Mouse (Mus musculus) stomach, embryonic 16.5 days (tissue): ENCODE measurements around the gene Lrrc74b. TPM values are rescaled to one million over a fixed set of nuclear protein-coding genes. Genes with fewer than 3 reads are reported as not detected.
A peak's percentile ranks its signal among the peaks of the same experiment; 100 is the strongest.
"Not testable (repeated sequence)": the region's sequence is repeated elsewhere in the genome, so short reads cannot be mapped to it uniquely, and the experiment has no call there.

Source experiments
- ATAC-seq: fragments of 200-750 bp; cut with Nextera tagmentation; 2 replicates; pipeline ENCODE4 v1.8.0; 2017; ENCODE audit warnings: moderate number of reproducible peaks, moderate TSS enrichment; ENCODE audit not compliant: insufficient read depth, low FRiP score
- H3K27ac ChIP-seq: fragments of 300-500 bp; sonication (generic); 2 replicates; pipeline ENCODE4 v1.5.1; 2014; ENCODE audit warnings: low read length
- H3K27me3 ChIP-seq: fragments of 300-500 bp; sonication (generic); 2 replicates; pipeline ENCODE4 v1.6.1; 2014; ENCODE audit warnings: low read length, control low read depth, mixed read lengths; ENCODE audit not compliant: control insufficient read depth, insufficient read depth
- H3K36me3 ChIP-seq: fragments of 300-500 bp; sonication (generic); 2 replicates; pipeline ENCODE4 v1.6.1; 2014; ENCODE audit warnings: low read length; ENCODE audit not compliant: control insufficient read depth, insufficient read depth
- H3K4me1 ChIP-seq: fragments of 300-500 bp; sonication (generic); 2 replicates; pipeline ENCODE4 v1.6.1; 2014; ENCODE audit warnings: low read length, control low read depth, mixed read lengths; ENCODE audit not compliant: control insufficient read depth, insufficient read depth
- H3K4me2 ChIP-seq: fragments of 300-500 bp; sonication (generic); 2 replicates; pipeline ENCODE4 v1.6.1; 2014; ENCODE audit warnings: low read depth, low read length, mixed read lengths
- H3K4me3 ChIP-seq: fragments of 300-500 bp; sonication (generic); replicated peaks from 2 replicates; pipeline ENCODE4 v1.5.1; 2014; ENCODE audit warnings: mild to moderate bottlenecking, low read length
- H3K9ac ChIP-seq: fragments of 300-500 bp; sonication (generic); 2 replicates; pipeline ENCODE4 v1.6.1; 2014; ENCODE audit warnings: low read length
- H3K9me3 ChIP-seq: fragments of 300-500 bp; sonication (generic); replicated peaks from 2 replicates; pipeline ENCODE4 v1.6.1; 2016; ENCODE audit warnings: low read length, control low read depth; ENCODE audit not compliant: control insufficient read depth
- WGBS: fragments of 180-500 bp; shearing (Covaris S2); extraction: QIAGEN DNeasy Blood & Tissue Kit; methylation state at CpG from one replicate; pipeline ENCODE4 v1.1.7; 2014; 5-methylcytosine and 5-hydroxymethylcytosine counted together
- polyA plus RNA-seq: library from polyadenylated mRNA; unstranded; fragments of >200 nt; fragmentation: Nextera tagmentation; extraction: Ambion mirVana; gene quantifications from 2 replicates; pipeline ENCODE4 v1.2.1, GENCODE M21; 2015

Lrrc74b gene
- polyA plus RNA-seq, 1 experiment from 2014 or later = 0.34 TPM

DNA sequence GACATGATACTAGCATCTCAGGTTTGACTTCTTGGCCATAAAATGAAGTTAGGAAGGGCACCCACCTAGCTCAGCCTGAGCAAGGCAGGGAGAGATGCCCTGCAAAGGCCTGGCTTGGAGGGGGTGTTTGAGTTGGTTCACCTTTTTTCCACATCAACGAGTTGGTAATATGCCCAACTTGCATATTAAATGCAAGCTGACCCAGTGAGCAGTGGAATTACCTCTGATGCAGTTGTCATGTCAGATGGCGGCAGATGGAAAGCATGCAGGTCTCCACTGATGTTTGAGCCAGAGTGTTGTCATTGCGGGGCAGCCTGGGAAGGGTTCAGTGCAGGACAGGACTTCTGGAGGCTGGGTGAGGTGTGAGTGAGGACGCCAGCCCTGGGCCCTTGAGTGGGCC is 49.6 kb downstream of the Lrrc74b start:
- no peak for ATAC-seq

DNA sequence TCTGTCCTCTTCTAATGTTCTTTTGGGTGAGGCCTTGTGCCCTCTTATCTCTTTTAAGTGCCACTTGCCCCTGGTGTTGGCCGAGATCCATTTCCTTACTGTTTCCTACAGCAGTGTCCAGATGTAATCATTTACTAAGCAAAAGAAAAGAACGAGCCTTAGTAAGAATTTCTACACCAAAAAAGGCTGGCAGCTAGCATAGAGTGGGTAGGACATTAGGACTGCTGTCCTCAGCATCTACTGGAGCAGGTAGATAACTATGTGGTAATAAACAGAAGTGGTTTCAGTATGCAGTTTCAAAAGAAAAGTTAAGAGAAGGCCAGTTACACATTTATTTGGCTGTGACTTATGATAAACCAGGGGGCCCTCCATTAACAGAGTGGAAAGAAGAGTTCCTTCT is 50.4 kb downstream of the Lrrc74b start:
- Histone ChIP-seq H3K4me3 (no peak overlapping the region), H3K4me2 (no peak overlapping the region), H3K9ac (no peak overlapping the region), H3K27ac (no peak overlapping the region), H3K4me1 (peaks cover 11% of the 10 kb centered on the region), H3K27me3 (no peaks in the 10 kb centered on the region), H3K36me3 (peaks cover 12% of the 10 kb centered on the region; the same call in 1 of the 2 replicates), H3K9me3 (no peaks in the 10 kb centered on the region)
- no peak for ATAC-seq
- 65% methylated on average over 2 of the region's 2 CpGs for WGBS

More for the DNA sequence above, 49.6 kb downstream of the Lrrc74b start:
- Histone ChIP-seq H3K4me3 (no peak overlapping the region), H3K4me2 (no peak overlapping the region), H3K9ac (no peak overlapping the region), H3K27me3 (no peaks in the 10 kb centered on the region), H3K9me3 (no peaks in the 10 kb centered on the region), H3K4me1 (peaks cover 11% of the 10 kb centered on the region), H3K27ac (no peak overlapping the region), H3K36me3 (peaks cover 12% of the 10 kb centered on the region; the same call in 1 of the 2 replicates)
- 91% methylated on average over 4 of the region's 4 CpGs for WGBS

DNA sequence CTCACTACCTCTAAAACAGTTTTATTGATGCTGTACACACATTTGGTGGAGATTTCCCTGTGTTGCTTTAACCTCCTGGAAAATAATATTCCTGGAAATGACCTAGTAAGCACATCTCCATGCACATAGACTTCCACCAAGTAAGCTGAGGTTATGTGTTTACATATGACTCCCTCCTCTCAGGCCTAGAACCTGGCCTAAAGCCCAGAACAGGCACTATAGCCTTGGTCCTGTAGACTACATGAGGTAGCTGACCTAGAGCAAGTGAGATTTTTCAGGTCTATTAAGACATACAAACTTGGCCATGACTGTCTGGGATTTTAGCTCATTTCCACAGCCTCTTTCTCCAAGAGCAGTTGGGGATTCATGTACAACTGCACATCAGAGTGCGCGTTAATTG is 50.9 kb downstream of the Lrrc74b start:
- ATAC-seq = no peak
- Histone ChIP-seq H3K27ac (no peak overlapping the region), H3K4me3 (peak overlapping the region; percentile 88; the same call in 1 of the 2 replicates), H3K4me2 (peak overlapping the region; percentile 82), H3K27me3 (no peaks in the 10 kb centered on the region), H3K36me3 (peaks cover 12% of the 10 kb centered on the region; the same call in 1 of the 2 replicates), H3K9me3 (no peaks in the 10 kb centered on the region), H3K9ac (peak overlapping the region; percentile 91), H3K4me1 (peaks cover 11% of the 10 kb centered on the region)
- 98% methylated on average over 2 of the region's 2 CpGs for WGBS

DNA sequence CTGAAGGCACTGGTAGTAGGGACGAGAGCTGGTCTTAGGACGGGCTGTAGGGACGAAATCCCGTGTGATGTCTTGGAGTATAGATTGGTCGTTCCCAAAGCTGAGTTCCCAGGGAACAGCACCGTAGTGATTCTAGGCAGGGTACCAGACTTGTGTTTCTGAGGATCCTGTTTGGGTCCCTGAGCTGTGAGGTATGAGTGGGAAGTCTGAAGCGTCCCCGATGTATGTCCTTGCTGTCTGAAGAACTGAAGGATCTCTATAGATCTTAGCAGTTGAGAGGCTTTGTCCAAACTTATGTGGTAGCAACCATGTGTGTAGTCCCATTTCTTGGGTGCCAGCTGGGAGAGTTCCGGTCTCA is 51.8 kb downstream of the Lrrc74b start:
- H3K27ac ChIP-seq = peak overlapping the region; percentile 96; the same call in 1 of the 2 replicates
- H3K4me2 ChIP-seq = peak overlapping the region; percentile 82
- peak overlapping the region; percentile 88 for H3K4me3 ChIP-seq
- H3K9me3 ChIP-seq = no peaks in the 10 kb centered on the region
- ATAC-seq = no peak
- peak overlapping the region; percentile 91 for H3K9ac ChIP-seq
- H3K27me3 ChIP-seq = no peaks in the 10 kb centered on the region
- peaks cover 11% of the 10 kb centered on the region for H3K4me1 ChIP-seq
- WGBS = 7% methylated on average over 9 of the region's 9 CpGs
- H3K36me3 ChIP-seq = peaks cover 12% of the 10 kb centered on the region; the same call in 1 of the 2 replicates

DNA sequence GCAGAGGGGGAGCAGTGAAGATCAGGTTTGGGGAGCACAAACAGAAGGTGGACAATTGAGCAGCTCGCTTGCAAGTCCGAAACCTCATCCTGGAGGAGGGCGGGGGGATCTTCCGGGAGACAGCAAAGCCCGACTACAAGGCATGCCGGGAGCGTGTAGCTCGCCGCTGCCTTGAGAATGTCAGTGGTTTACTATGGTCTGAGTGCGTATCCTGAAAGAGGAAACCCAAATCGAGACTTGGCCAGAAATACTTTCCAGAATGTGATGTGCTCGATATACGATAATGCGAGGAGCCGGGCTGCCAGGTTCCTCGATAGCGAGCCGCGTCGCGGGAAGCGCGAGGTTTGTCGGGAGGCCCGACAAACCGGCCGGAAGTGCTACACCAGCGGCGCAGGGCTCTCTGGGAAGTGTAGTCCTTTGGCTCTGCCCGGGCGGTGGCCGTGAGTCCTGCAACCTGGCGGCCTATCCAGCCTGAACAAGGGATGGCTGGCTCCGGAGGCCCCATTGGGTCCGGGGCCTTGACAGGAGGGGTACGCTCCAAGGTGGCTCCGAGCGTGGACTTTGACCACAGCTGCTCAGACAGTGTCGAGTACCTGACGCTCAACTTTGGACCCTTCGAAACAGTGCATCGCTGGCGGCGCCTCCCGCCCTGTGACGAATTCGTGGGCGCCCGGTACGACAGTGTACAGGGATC is 52.4 kb downstream of the Lrrc74b start, which contains the start of gene Lztr1:
Gene Lztr1 (plus strand): TSS at position 143 of the 694 bp plus-strand sequence.
- under 1% methylated on average over 50 of the region's 50 CpGs for WGBS

DNA sequence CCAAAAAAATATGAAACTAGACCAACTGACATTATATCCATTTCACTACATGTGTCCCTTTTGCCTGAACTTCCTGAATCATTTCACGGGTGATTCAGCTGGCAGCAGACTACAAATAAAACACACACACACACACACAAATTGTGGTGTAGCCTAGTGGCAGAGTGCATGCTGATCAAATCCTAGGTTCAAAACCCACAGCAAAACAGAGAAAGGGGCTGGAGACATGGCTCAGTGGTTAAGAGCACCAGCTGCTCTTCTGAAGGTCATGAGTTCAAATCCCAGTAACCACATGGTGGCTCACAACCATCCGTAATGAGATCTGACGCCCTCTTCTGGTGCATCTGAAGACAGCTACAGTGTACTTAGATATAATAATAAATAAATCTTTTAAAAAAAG is 53.0 kb downstream of the Lrrc74b start:
- 37% methylated on average over 2 of the region's 3 CpGs for WGBS
- Histone ChIP-seq H3K4me3 (peak overlapping the region; percentile 88), H3K27ac (peak overlapping the region; percentile 96), H3K4me2 (peak overlapping the region; percentile 77), H3K4me1 (peaks cover 11% of the 10 kb centered on the region), H3K9ac (peak overlapping the region; percentile 91)
- not testable (repeated sequence) for H3K9me3 ChIP-seq, H3K27me3 ChIP-seq, H3K36me3 ChIP-seq, ATAC-seq

More for the DNA sequence above, 52.4 kb downstream of the Lrrc74b start, which contains the start of gene Lztr1:
- peak within 1 kb of the TSS; percentile 88 for H3K4me3 ChIP-seq
- H3K27ac ChIP-seq = peak within 1 kb of the TSS; percentile 96
- peak within 1 kb of the TSS; percentile 91 for H3K9ac ChIP-seq
- H3K36me3 ChIP-seq = peaks cover 9% of the 10 kb centered on the region; the same call in 1 of the 2 replicates
- H3K9me3 ChIP-seq = no peaks in the 10 kb centered on the region
- peaks cover 11% of the 10 kb centered on the region for H3K4me1 ChIP-seq
- ATAC-seq = peak; percentile 95
- H3K4me2 ChIP-seq = peak within 1 kb of the TSS; percentile 82
- no peaks in the 10 kb centered on the region for H3K27me3 ChIP-seq

DNA sequence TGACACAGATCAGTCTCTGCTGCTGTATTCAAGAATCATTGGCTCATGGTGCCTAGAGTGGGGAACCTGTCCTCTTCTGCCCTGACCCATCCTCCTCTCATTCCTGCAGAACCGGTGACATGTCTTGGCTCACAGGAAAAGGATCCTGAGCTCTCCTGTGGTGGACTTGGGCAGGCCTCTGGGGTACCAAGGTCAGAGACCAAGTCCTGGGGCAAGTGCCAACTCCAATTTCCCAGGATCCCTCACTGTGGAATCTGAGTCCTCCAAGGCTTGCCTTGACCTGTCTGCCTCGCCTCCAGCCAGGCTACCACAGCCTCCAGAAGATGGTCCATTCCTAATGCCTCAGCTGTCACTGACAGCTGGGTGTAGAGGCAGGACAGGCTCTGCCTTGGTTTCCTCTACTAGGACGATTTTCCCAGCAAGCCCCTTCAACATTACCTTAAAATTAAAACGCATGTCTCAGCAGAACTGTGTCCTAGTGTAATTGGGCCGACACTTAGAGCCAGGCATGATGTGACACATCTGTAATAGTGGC is 54.0 kb downstream of the Lrrc74b start:
- no peaks in the 10 kb centered on the region for H3K9me3 ChIP-seq
- no peak for ATAC-seq
- 77% methylated on average over 5 of the region's 5 CpGs for WGBS

DNA sequence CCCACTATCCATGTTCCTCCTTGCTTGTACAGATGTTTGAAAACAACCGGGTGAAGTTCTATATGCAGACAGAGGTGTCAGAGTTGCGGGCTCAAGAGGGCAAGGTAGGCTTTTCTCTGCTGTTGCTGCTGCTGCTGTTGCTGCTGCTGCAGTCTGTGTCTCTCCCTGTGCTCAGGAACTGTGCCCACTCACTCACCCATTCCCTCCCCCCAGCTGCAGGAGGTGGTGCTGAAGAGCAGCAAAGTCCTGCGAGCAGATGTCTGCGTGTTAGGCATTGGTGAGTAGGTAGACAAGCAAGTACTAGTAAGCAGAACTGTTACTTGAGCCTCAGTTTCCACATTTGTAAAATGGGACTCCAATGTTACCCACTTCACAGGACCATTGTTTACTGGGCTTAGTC is 58.4 kb downstream of the Lrrc74b start:
- Histone ChIP-seq H3K36me3 (no peaks in the 10 kb centered on the region), H3K9ac (no peak overlapping the region), H3K4me3 (no peak overlapping the region), H3K4me2 (no peak overlapping the region), H3K27ac (no peak overlapping the region), H3K4me1 (no peaks in the 10 kb centered on the region), H3K27me3 (no peaks in the 10 kb centered on the region), H3K9me3 (no peaks in the 10 kb centered on the region)
- 73% methylated on average over 4 of the region's 4 CpGs for WGBS
- ATAC-seq = no peak

More for the DNA sequence above, 54.0 kb downstream of the Lrrc74b start:
- no peak overlapping the region for H3K4me2 ChIP-seq
- H3K4me3 ChIP-seq = no peak overlapping the region
- no peak overlapping the region for H3K9ac ChIP-seq
- peaks cover 11% of the 10 kb centered on the region for H3K4me1 ChIP-seq
- peaks cover 2% of the 10 kb centered on the region; the same call in 1 of the 2 replicates for H3K36me3 ChIP-seq
- no peaks in the 10 kb centered on the region for H3K27me3 ChIP-seq
- no peak overlapping the region for H3K27ac ChIP-seq

DNA sequence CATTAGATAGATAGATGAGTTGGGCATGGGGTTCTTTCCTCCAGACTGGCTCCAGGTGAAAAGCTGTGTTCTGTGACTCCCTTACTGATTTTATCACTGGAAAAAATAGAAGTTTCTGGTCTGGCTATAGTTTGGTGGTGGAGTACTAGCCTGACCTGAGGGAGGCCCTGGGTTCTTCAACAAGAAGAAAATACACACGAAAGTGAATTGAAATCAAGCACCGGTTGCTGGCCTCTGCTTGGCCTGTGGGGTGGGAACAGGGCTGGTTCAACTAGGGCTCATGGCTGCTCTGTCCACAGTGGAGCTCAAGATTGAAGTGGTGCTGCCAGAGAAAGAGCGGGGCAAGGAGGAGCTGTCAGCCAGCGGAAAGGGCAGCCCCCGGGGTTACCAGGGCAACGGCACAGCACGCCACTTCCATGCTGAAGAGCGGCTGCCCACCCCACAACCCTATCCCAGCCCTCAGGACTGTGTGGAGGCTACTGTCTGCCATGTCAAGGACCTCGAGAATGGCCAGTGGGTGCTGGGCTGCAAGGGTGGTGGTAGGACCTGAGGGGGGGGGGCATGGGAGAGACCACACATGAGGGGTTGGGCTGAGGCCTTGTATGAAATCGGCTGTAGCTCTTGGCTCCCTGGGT is 61.7 kb downstream of the Lrrc74b start:
- Histone ChIP-seq H3K4me2 (no peak overlapping the region), H3K27ac (no peak overlapping the region), H3K9ac (no peak overlapping the region), H3K4me3 (no peak overlapping the region), H3K36me3 (no peaks in the 10 kb centered on the region), H3K4me1 (no peaks in the 10 kb centered on the region), H3K27me3 (no peaks in the 10 kb centered on the region), H3K9me3 (no peaks in the 10 kb centered on the region)
- ATAC-seq = no peak
- 37% methylated on average over 10 of the region's 10 CpGs for WGBS
